Mouse (Mus musculus) left cerebral cortex, adult 2 months (tissue): ENCODE data around the gene Vmn1r79. TPM values are rescaled to one million over a fixed set of nuclear protein-coding genes. Genes with fewer than 3 reads are reported as not detected.
"Not testable (repeated sequence)": the region's sequence is repeated elsewhere in the genome, so short reads cannot be mapped to it uniquely, and the experiment has no call there.

Source experiments
- DNase-seq, 2 experiments: peaks; one replicate each; pipeline ENCODE4 v3.0.0; 2021 to 2022; ENCODE audit warnings: low spot score in 2 of 2, mixed read lengths in 1 of 2; ENCODE audit errors: extremely low spot score in 1 of 2
- H3K27ac ChIP-seq: fragments of 200-600 bp; 2 replicates; pipeline ENCODE4 v1.8.1; 2022
- H3K4me3 ChIP-seq: fragments of 200-600 bp; 2 replicates; pipeline ENCODE4 v1.8.1; 2022
- CTCF ChIP-seq: fragments of 200-600 bp; IDR thresholded peaks from 2 replicates; pipeline ENCODE4 v1.8.1; 2022; ENCODE audit warnings: antibody characterized with exemption, mild to moderate bottlenecking, moderate library complexity
- intact Hi-C: fragments of 180-260 bp; cut with DNase I; formaldehyde crosslinking; loops from one replicate; pipeline ENCODE4 v1.15.1; 2025
- long read RNA-seq, 2 experiments: library from polyadenylated mRNA; stranded (forward); transcript quantifications; one replicate each; pipeline ENCODE4 v2.0.0; 2021; ENCODE audit warnings: borderline mapping rate in 2 of 2
- total RNA-seq, 2 experiments: library from RNA; stranded (reverse); gene quantifications; 2 replicates each; pipeline ENCODE4 v1.2.3; 2021

The Vmn1r79 gene
- total RNA-seq, result not detected
- long read RNA-seq, experiment 1, result 0 reads
- long read RNA-seq, experiment 2, result 0 reads

- H3K4me3 ChIP-seq, H3K27ac ChIP-seq, intact Hi-C loops, DNase-seq: not testable (repeated sequence)
These were observed at the start of gene Vmn1r79 for GRCm38 (mm10) chr7:12170979-12171378. Gene Vmn1r79 (plus strand): TSS chr7:12171279.

GRCm38 (mm10) chr7:12149957-12150356 lies 21.1 kb upstream of the Vmn1r79 start, which contains the start of gene Vmn1r78:
Gene Vmn1r78 (plus strand): TSS chr7:12150257.
- Histone ChIP-seq H3K27ac (no peak within 1 kb of the TSS), H3K4me3 (no peak within 1 kb of the TSS)
- intact Hi-C loops, result no loop called here
- DNase-seq, result no peak
- TF ChIP-seq CTCF, result no peak

GRCm38 (mm10) chr7:12156463-12156862 lies 14.6 kb upstream of the Vmn1r79 start:
- H3K4me3 ChIP-seq, H3K27ac ChIP-seq, intact Hi-C loops, DNase-seq: not testable (repeated sequence)

- DNase-seq, H3K27ac ChIP-seq, H3K4me3 ChIP-seq, intact Hi-C loops: not testable (repeated sequence)
These were observed 1.8 kb downstream of the Vmn1r79 start for GRCm38 (mm10) chr7:12172926-12173325.

GRCm38 (mm10) chr7:12188986-12189385 lies 17.9 kb downstream of the Vmn1r79 start, which contains the start of gene Vmn1r80:
Gene Vmn1r80 (plus strand): TSS chr7:12189286.
- H3K27ac ChIP-seq, result no peak within 1 kb of the TSS
- intact Hi-C loops, result no loop called here
- no peak for DNase-seq
- no peak for TF ChIP-seq CTCF
- H3K4me3 ChIP-seq, result no peak within 1 kb of the TSS

GRCm38 (mm10) chr7:12204141-12204540 lies 33.1 kb downstream of the Vmn1r79 start:
- no peak for TF ChIP-seq CTCF
- intact Hi-C loops, result no loop called here
- Histone ChIP-seq H3K4me3 (no peak overlapping the region), H3K27ac (no peak overlapping the region)
- DNase-seq, result no peak

Other genes starting within 250 kb of the Vmn1r79 start
- gene Vmn1r76, start 233.1 kb upstream of the Vmn1r79 start, total RNA-seq, result not detected
- gene Vmn1r77, start 134.5 kb upstream of the Vmn1r79 start, total RNA-seq, result not detected
- gene Vmn1r78, start 21.0 kb upstream of the Vmn1r79 start, total RNA-seq, result not detected
- gene Vmn1r80, start 18.0 kb downstream of the Vmn1r79 start, total RNA-seq, result not detected
- under 1 TPM in 1 of 2 experiments, not detected in 1; 0.05 TPM for gene Vmn1r81, start 97.0 kb downstream of the Vmn1r79 start, total RNA-seq
- not detected for gene Vmn1r82, start 129.2 kb downstream of the Vmn1r79 start, total RNA-seq
- under 1 TPM in 1 of 2 experiments, not detected in 1; 0.11 TPM for gene Vmn1r83, start 158.2 kb downstream of the Vmn1r79 start, total RNA-seq
- gene Vmn1r84, start 198.0 kb downstream of the Vmn1r79 start, total RNA-seq, result not detected